Mouse (Mus musculus): Measurements from ENCODE around the gene Tigd2. TPM values are rescaled to one million over a fixed set of nuclear protein-coding genes. Genes with fewer than 3 reads are reported as not detected.

Tigd2 gene
- polyA plus RNA-seq, 1 experiment = 0.09 TPM

GRCm38 (mm10) chr6:59233191-59233590, 24.5 kb downstream of the Tigd2 start:
- Histone ChIP-seq H3K9me3 (ENCODE audit: control insufficient read depth, low read length) (no peaks in the 10 kb centered on the region), H3K4me3 (replicated peaks) (no peak overlapping the region), H3K27me3 (ENCODE audit: control insufficient read depth) (no peaks in the 10 kb centered on the region), H3K4me1 (ENCODE audit: control insufficient read depth) (no peaks in the 10 kb centered on the region), H3K36me3 (ENCODE audit: control insufficient read depth) (no peaks in the 10 kb centered on the region)
- no peak for TF ChIP-seq GATA1 (IDR thresholded peaks at IDR 0.05; ENCODE audit: low read length)
- no peak for TF ChIP-seq TAL1 (IDR thresholded peaks at IDR 0.05; ENCODE audit: low read length)

DNA sequence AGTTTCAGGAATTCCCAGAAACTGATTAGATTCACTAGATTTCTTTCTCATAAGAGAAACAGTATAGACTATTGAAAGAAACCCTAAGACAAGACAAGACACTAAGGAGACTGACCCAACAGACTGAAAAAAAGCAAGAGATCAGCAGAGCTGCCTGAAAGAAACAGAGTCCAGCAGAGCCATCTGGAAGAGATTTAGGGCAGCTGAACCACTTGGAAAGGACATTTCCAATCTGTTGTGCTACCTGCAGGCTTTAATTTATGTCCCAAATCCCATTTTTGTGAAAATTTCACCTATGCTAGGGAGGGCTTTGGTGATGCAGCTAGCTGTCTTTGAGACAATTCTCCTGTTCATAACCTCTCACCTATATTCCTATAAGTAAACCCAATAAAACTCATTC, 25.0 kb downstream of the Tigd2 start:
- H3K4me1 ChIP-seq (ENCODE audit: control insufficient read depth) = no peaks in the 10 kb centered on the region
- H3K9me3 ChIP-seq (ENCODE audit: control insufficient read depth, low read length) = 0 out of 2 replicates have a peak, but pooled peaks cover 2% of the 10 kb centered on the region
- H3K4me3 ChIP-seq (replicated peaks) = no peak overlapping the region
- no peaks in the 10 kb centered on the region for H3K36me3 ChIP-seq (ENCODE audit: control insufficient read depth)
- no peak for TF ChIP-seq GATA1 (IDR thresholded peaks at IDR 0.05; ENCODE audit: low read length)
- TF ChIP-seq TAL1 (IDR thresholded peaks at IDR 0.05; ENCODE audit: low read length) = no peak
- H3K27me3 ChIP-seq (ENCODE audit: control insufficient read depth) = no peaks in the 10 kb centered on the region

DNA sequence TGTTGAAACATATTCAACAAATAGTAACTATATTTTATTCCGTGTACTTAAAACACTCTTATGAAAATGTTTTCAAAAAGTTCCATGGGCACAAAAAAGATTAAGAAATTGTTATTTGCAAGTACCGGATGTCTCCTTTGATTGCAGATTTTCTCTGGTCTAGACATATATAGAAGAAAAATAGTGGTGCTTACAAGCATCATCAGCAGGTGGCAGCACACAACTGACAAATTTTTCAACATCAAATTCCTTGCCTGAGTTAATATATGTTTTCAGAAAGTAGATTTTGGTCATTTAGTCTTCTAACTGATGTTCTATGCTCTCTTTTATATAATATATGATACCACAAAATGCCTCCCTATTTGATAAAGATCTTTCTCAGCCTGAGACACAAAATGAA, 41.0 kb downstream of the Tigd2 start:
- no peaks in the 10 kb centered on the region for H3K27me3 ChIP-seq (ENCODE audit: control insufficient read depth)
- TF ChIP-seq GATA1 (IDR thresholded peaks at IDR 0.05; ENCODE audit: low read length) (no peak), TAL1 (IDR thresholded peaks at IDR 0.05; ENCODE audit: low read length) (no peak)
- H3K36me3 ChIP-seq (ENCODE audit: control insufficient read depth) = no peaks in the 10 kb centered on the region
- no peak overlapping the region for H3K4me3 ChIP-seq (replicated peaks)
- H3K9me3 ChIP-seq (ENCODE audit: control insufficient read depth, low read length) = no peaks in the 10 kb centered on the region
- no peaks in the 10 kb centered on the region for H3K4me1 ChIP-seq (ENCODE audit: control insufficient read depth)

DNA sequence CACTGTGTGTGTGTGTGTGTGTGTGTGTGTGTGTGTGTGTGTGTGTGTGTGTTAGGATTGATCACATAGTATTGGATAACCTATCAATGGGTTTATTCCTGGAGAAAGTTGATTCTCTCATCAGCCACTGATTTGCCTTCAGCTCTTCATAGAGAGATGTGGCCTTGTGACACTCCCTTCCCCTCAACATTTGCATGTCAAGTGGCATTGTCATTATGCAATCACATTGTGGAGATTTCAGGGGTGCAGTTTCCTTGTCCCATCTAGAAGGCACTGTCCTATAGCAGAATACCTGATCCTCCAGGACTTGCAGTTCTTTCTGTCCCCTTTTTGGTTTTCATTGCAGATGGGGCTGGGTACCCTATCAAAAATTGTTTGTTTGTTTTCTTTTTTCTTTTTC, 41.9 kb downstream of the Tigd2 start:
- Histone ChIP-seq H3K4me3 (replicated peaks) (no peak overlapping the region), H3K4me1 (ENCODE audit: control insufficient read depth) (no peaks in the 10 kb centered on the region), H3K9me3 (ENCODE audit: control insufficient read depth, low read length) (no peaks in the 10 kb centered on the region), H3K27me3 (ENCODE audit: control insufficient read depth) (no peaks in the 10 kb centered on the region), H3K36me3 (ENCODE audit: control insufficient read depth) (no peaks in the 10 kb centered on the region)
- TF ChIP-seq TAL1 (IDR thresholded peaks at IDR 0.05; ENCODE audit: low read length) (no peak), GATA1 (IDR thresholded peaks at IDR 0.05; ENCODE audit: low read length) (no peak)

- no peaks in the 10 kb centered on the region for H3K4me1 ChIP-seq (ENCODE audit: control insufficient read depth)
- H3K27me3 ChIP-seq (ENCODE audit: control insufficient read depth) = no peaks in the 10 kb centered on the region
- H3K4me3 ChIP-seq (replicated peaks) = no peak overlapping the region
- H3K36me3 ChIP-seq (ENCODE audit: control insufficient read depth) = no peaks in the 10 kb centered on the region
- H3K9me3 ChIP-seq (ENCODE audit: control insufficient read depth, low read length) = no peaks in the 10 kb centered on the region
- TF ChIP-seq TAL1 (IDR thresholded peaks at IDR 0.05; ENCODE audit: low read length) = no peak
- TF ChIP-seq GATA1 (IDR thresholded peaks at IDR 0.05; ENCODE audit: low read length) = no peak
Measured at GRCm38 (mm10) chr6:59255909-59256308, 47.2 kb downstream of the Tigd2 start.

Other genes starting within 250 kb of the Tigd2 start
- not detected in 2 replicates for gene Fam13a, start 184.3 kb upstream of the Tigd2 start, polyA plus RNA-seq (2012)
- gene Gprin3, start 217.4 kb downstream of the Tigd2 start, polyA plus RNA-seq (2012) = not detected in 2 replicates

All from erythroblast, embryonic 14.5 days (primary cell).